Mouse (Mus musculus) midbrain, embryonic 11.5 days (tissue): ENCODE results near the gene Epp13. TPM values are rescaled to one million over a fixed set of nuclear protein-coding genes. Genes with fewer than 3 reads are reported as not detected.

Source experiments
- ATAC-seq: fragments of 200-750 bp; cut with Nextera tagmentation; 2 replicates; pipeline ENCODE4 v1.8.0; 2017; ENCODE audit warnings: moderate TSS enrichment, moderate library complexity; ENCODE audit not compliant: low FRiP score
- DNase-seq: peaks from one replicate; pipeline ENCODE4 v3.0.0; 2015; ENCODE audit warnings: low spot score; ENCODE audit errors: missing footprints
- H3K27ac ChIP-seq: fragments of 300-500 bp; sonication (generic); 2 replicates; pipeline ENCODE4 v1.5.1; 2014; ENCODE audit warnings: low read depth, low read length
- H3K27me3 ChIP-seq: fragments of 300-500 bp; sonication (generic); 2 replicates; pipeline ENCODE4 v1.6.1; 2014; ENCODE audit warnings: mild to moderate bottlenecking, low read length, moderate library complexity, mixed read lengths; ENCODE audit not compliant: control insufficient read depth, insufficient read depth
- H3K36me3 ChIP-seq: fragments of 300-500 bp; sonication (generic); 2 replicates; pipeline ENCODE4 v1.6.1; 2014; ENCODE audit warnings: mild to moderate bottlenecking, low read length, moderate library complexity, mixed read lengths; ENCODE audit not compliant: control insufficient read depth, insufficient read depth
- H3K4me1 ChIP-seq: fragments of 300-500 bp; sonication (generic); 2 replicates; pipeline ENCODE4 v1.6.1; 2014; ENCODE audit warnings: low read length; ENCODE audit not compliant: control insufficient read depth, insufficient read depth
- H3K4me2 ChIP-seq: fragments of 300-500 bp; sonication (generic); 2 replicates; pipeline ENCODE4 v1.6.1; 2014; ENCODE audit warnings: mild to moderate bottlenecking, moderate library complexity
- H3K4me3 ChIP-seq: fragments of 300-500 bp; sonication (generic); 2 replicates; pipeline ENCODE4 v1.5.1; 2014; ENCODE audit warnings: low read depth, low read length
- H3K9ac ChIP-seq: fragments of 300-500 bp; sonication (generic); 2 replicates; pipeline ENCODE4 v1.6.1; 2014; ENCODE audit warnings: low read length
- H3K9me3 ChIP-seq: fragments of 300-500 bp; sonication (generic); 2 replicates; pipeline ENCODE4 v1.6.1; 2016; ENCODE audit warnings: low read length; ENCODE audit not compliant: control insufficient read depth
- WGBS: fragments of 180-500 bp; shearing (Covaris S2); extraction: QIAGEN DNeasy Blood & Tissue Kit; methylation state at CpG from one replicate; pipeline ENCODE4 v1.1.7; 2014; 5-methylcytosine and 5-hydroxymethylcytosine counted together
- polyA plus RNA-seq: library from polyadenylated mRNA; unstranded; fragments of >200 nt; fragmentation: Nextera tagmentation; extraction: Ambion mirVana; gene quantifications from 2 replicates; pipeline ENCODE4 v1.2.1, GENCODE M21; 2014

Epp13 gene
- polyA plus RNA-seq, 1 experiment from 2014 or later: not detected

DNA sequence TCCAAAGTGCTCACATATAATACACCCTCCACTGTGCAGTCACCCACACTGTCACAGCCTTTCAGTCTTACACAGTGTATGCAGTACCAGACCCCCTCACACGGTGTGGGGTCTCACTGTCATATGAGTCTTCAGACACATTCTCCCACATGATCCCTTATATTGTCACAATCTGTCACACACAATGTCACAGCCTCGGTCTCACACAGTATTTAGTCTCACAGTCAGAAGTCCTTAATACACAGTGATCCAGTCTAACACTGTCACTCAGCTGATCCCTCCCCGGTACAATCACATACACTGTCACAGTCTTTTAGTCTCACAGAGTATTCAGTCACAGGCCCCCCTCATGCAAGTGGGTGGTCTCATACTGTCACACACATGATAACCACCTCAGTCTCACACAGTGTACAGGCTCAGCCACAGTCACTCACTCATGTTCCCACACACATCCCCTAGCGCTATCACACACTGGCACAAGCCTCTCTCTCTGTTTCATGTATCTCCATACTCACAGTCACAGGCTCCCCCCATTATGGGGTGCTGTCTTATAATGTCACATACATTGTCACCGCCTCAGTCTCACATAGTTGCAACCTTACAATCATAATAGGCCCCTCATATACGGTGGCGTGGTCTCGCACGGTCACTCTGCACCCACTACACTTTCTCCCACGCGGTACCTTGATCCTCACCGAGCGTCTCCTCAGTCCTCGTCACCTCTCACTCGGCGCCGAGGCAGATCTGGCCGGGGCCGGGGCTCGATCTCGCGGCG lies 78.1 kb downstream of the Epp13 start:
- Histone ChIP-seq H3K4me1 (peaks cover 6% of the 10 kb centered on the region; the same call in 1 of the 2 replicates), H3K36me3 (no peaks in the 10 kb centered on the region), H3K27me3 (no peaks in the 10 kb centered on the region), H3K9me3 (no peaks in the 10 kb centered on the region), H3K4me3 (peak overlapping the region; percentile 48), H3K4me2 (peak overlapping the region; percentile 57), H3K9ac (peak overlapping the region; percentile 82), H3K27ac (peak overlapping the region; percentile 71)
- DNase-seq: no peak
- ATAC-seq: peak; percentile 84
- WGBS: 19% methylated on average over 23 of the region's 23 CpGs

- no peaks in the 10 kb centered on the region for H3K9me3 ChIP-seq
- H3K4me2 ChIP-seq: peak within 1 kb of the TSS; percentile 57
- DNase-seq (peak; percentile 98), ATAC-seq (peak; percentile 95)
- peaks cover 6% of the 10 kb centered on the region; the same call in 1 of the 2 replicates for H3K4me1 ChIP-seq
- H3K27ac ChIP-seq: peak within 1 kb of the TSS; percentile 71
- 6% methylated on average over 31 of the region's 31 CpGs for WGBS
- no peaks in the 10 kb centered on the region for H3K36me3 ChIP-seq
- H3K4me3 ChIP-seq: peak within 1 kb of the TSS; percentile 48
- H3K9ac ChIP-seq: peak within 1 kb of the TSS; percentile 82
- no peaks in the 10 kb centered on the region for H3K27me3 ChIP-seq
These were observed 78.9 kb downstream of the Epp13 start, which contains the start of gene Zfp583 for GRCm38 (mm10) chr7:6331233-6331956. Gene Zfp583 (minus strand): TSS chr7:6331285.

Other genes starting within 250 kb of the Epp13 start
- not detected in 2 replicates for gene Vmn1r65, start 241.7 kb upstream of the Epp13 start, polyA plus RNA-seq
- not detected in 2 replicates for gene Nlrp4c, start 207.5 kb upstream of the Epp13 start, polyA plus RNA-seq
- 13.5 and 14.7 TPM in 2 replicates for gene Zfp787, start 96.7 kb upstream of the Epp13 start, polyA plus RNA-seq
- 69.4 and 72.2 TPM in 2 replicates for gene Zfp444, start 80.5 kb upstream of the Epp13 start, polyA plus RNA-seq
- gene Galp, start 55.6 kb upstream of the Epp13 start, polyA plus RNA-seq: not detected in 2 replicates
- not detected in 2 replicates for gene Zscan5b, start 30.4 kb upstream of the Epp13 start, polyA plus RNA-seq
- gene Zfp667, start 33.9 kb downstream of the Epp13 start, polyA plus RNA-seq: 12.0 and 12.9 TPM in 2 replicates
- 7.2 and 10.4 TPM in 2 replicates for gene Zfp583, start 78.6 kb downstream of the Epp13 start, polyA plus RNA-seq
- 2.5 and 3.0 TPM in 2 replicates for gene Gm3854, start 91.0 kb downstream of the Epp13 start, polyA plus RNA-seq
- gene Zfp78, start 110.6 kb downstream of the Epp13 start, polyA plus RNA-seq: 2.5 and 3.3 TPM in 2 replicates
- 12.6 and 13.2 TPM in 2 replicates for gene Zfp28, start 130.6 kb downstream of the Epp13 start, polyA plus RNA-seq
- gene Smim17, start 146.0 kb downstream of the Epp13 start, polyA plus RNA-seq: 0.67 and 0.95 TPM in 2 replicates
- gene Gm20715, start 157.6 kb downstream of the Epp13 start, polyA plus RNA-seq: not detected in 2 replicates
- not detected in 2 replicates for gene Olfr1344, start 186.0 kb downstream of the Epp13 start, polyA plus RNA-seq
- not detected in 2 replicates for gene Olfr1336, start 203.5 kb downstream of the Epp13 start, polyA plus RNA-seq
- not detected in 2 replicates for gene Olfr1346, start 214.4 kb downstream of the Epp13 start, polyA plus RNA-seq
- not detected in 2 replicates for gene Olfr5, start 234.2 kb downstream of the Epp13 start, polyA plus RNA-seq
- gene Olfr1347, start 247.0 kb downstream of the Epp13 start, polyA plus RNA-seq: not detected in 2 replicates